Mouse (Mus musculus) midbrain, embryonic 11.5 days (tissue): Measurements from ENCODE around the gene Fkbp5. TPM values are rescaled to one million over a fixed set of nuclear protein-coding genes. Genes with fewer than 3 reads are reported as not detected.

Experiments used
- ATAC-seq: fragments of 200-750 bp; cut with Nextera tagmentation; 2 replicates; pipeline ENCODE4 v1.8.0; 2017; ENCODE audit warnings: moderate TSS enrichment, moderate library complexity; ENCODE audit not compliant: low FRiP score
- DNase-seq: peaks from one replicate; pipeline ENCODE4 v3.0.0; 2015; ENCODE audit warnings: low spot score; ENCODE audit errors: missing footprints
- H3K27ac ChIP-seq: fragments of 300-500 bp; sonication (generic); 2 replicates; pipeline ENCODE4 v1.5.1; 2014; ENCODE audit warnings: low read depth, low read length
- H3K27me3 ChIP-seq: fragments of 300-500 bp; sonication (generic); 2 replicates; pipeline ENCODE4 v1.6.1; 2014; ENCODE audit warnings: mild to moderate bottlenecking, low read length, moderate library complexity, mixed read lengths; ENCODE audit not compliant: control insufficient read depth, insufficient read depth
- H3K36me3 ChIP-seq: fragments of 300-500 bp; sonication (generic); 2 replicates; pipeline ENCODE4 v1.6.1; 2014; ENCODE audit warnings: mild to moderate bottlenecking, low read length, moderate library complexity, mixed read lengths; ENCODE audit not compliant: control insufficient read depth, insufficient read depth
- H3K4me1 ChIP-seq: fragments of 300-500 bp; sonication (generic); 2 replicates; pipeline ENCODE4 v1.6.1; 2014; ENCODE audit warnings: low read length; ENCODE audit not compliant: control insufficient read depth, insufficient read depth
- H3K4me2 ChIP-seq: fragments of 300-500 bp; sonication (generic); 2 replicates; pipeline ENCODE4 v1.6.1; 2014; ENCODE audit warnings: mild to moderate bottlenecking, moderate library complexity
- H3K4me3 ChIP-seq: fragments of 300-500 bp; sonication (generic); 2 replicates; pipeline ENCODE4 v1.5.1; 2014; ENCODE audit warnings: low read depth, low read length
- H3K9ac ChIP-seq: fragments of 300-500 bp; sonication (generic); 2 replicates; pipeline ENCODE4 v1.6.1; 2014; ENCODE audit warnings: low read length
- H3K9me3 ChIP-seq: fragments of 300-500 bp; sonication (generic); 2 replicates; pipeline ENCODE4 v1.6.1; 2016; ENCODE audit warnings: low read length; ENCODE audit not compliant: control insufficient read depth
- WGBS: fragments of 180-500 bp; shearing (Covaris S2); extraction: QIAGEN DNeasy Blood & Tissue Kit; methylation state at CpG from one replicate; pipeline ENCODE4 v1.1.7; 2014; 5-methylcytosine and 5-hydroxymethylcytosine counted together
- polyA plus RNA-seq: library from polyadenylated mRNA; unstranded; fragments of >200 nt; fragmentation: Nextera tagmentation; extraction: Ambion mirVana; gene quantifications from 2 replicates; pipeline ENCODE4 v1.2.1, GENCODE M21; 2014

Fkbp5 gene
- polyA plus RNA-seq, 1 experiment from 2014 or later: 10.9 TPM

- no peak for DNase-seq
- Histone ChIP-seq H3K9ac (no peak overlapping the region), H3K36me3 (no peaks in the 10 kb centered on the region), H3K4me2 (no peak overlapping the region), H3K9me3 (no peaks in the 10 kb centered on the region), H3K27me3 (peaks cover 8% of the 10 kb centered on the region), H3K4me3 (no peak overlapping the region), H3K4me1 (no peaks in the 10 kb centered on the region), H3K27ac (no peak overlapping the region)
- ATAC-seq: no peak
- 50% methylated on average over 12 of the region's 12 CpGs for WGBS
These were observed 10.1 kb upstream of the Fkbp5 start for GRCm38 (mm10) chr17:28527184-28528042.

GRCm38 (mm10) chr17:28524831-28525430 is 7.6 kb upstream of the Fkbp5 start:
- H3K9me3 ChIP-seq: no peaks in the 10 kb centered on the region
- no peak overlapping the region for H3K4me2 ChIP-seq
- 75% methylated on average over 4 of the region's 4 CpGs for WGBS
- ATAC-seq (no peak), DNase-seq (no peak)
- no peak overlapping the region for H3K27ac ChIP-seq
- peaks cover 15% of the 10 kb centered on the region for H3K27me3 ChIP-seq
- H3K4me3 ChIP-seq: no peak overlapping the region
- peaks cover 4% of the 10 kb centered on the region; the same call in 1 of the 2 replicates for H3K4me1 ChIP-seq
- H3K36me3 ChIP-seq: no peaks in the 10 kb centered on the region
- no peak overlapping the region for H3K9ac ChIP-seq

DNA sequence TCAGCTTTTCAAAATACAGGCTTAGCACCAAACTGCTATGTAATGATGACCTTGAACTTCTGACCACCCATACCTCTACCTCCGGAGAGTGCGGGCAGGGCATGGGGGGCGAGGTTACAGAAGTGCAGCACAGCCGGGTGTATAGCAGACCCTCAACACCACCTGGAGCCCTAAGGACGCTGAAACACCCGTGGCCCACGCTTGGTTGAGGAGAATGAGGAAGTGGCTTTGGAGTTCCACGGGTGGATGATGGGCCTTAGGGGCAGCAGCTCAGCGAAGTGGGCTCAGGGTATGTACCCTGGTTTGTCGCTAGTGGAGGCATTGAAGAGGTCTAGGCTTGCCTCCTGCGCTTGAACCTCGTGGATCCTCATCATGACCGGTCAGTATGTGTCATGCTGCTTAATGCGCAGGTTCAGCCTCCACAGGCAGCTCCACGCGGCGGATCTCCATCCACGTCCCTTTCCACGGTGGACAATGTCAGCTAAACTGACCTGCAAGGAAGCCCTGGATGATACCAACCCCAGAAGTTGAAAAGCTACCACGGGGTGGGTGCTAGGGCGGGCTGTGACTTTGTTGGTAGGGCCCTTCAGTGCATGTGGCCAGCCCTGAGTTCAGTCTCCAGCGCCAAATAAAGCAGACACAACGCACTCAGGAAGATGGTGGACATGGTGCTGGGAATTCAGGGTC is 6.8 kb upstream of the Fkbp5 start:
- Histone ChIP-seq H3K9ac (no peak overlapping the region), H3K36me3 (no peaks in the 10 kb centered on the region), H3K4me2 (no peak overlapping the region), H3K4me1 (peaks cover 4% of the 10 kb centered on the region; the same call in 1 of the 2 replicates), H3K27me3 (peaks cover 16% of the 10 kb centered on the region), H3K9me3 (no peaks in the 10 kb centered on the region), H3K27ac (no peak overlapping the region), H3K4me3 (no peak overlapping the region)
- DNase-seq (no peak), ATAC-seq (no peak)
- WGBS: 89% methylated on average over 23 of the region's 23 CpGs

DNA sequence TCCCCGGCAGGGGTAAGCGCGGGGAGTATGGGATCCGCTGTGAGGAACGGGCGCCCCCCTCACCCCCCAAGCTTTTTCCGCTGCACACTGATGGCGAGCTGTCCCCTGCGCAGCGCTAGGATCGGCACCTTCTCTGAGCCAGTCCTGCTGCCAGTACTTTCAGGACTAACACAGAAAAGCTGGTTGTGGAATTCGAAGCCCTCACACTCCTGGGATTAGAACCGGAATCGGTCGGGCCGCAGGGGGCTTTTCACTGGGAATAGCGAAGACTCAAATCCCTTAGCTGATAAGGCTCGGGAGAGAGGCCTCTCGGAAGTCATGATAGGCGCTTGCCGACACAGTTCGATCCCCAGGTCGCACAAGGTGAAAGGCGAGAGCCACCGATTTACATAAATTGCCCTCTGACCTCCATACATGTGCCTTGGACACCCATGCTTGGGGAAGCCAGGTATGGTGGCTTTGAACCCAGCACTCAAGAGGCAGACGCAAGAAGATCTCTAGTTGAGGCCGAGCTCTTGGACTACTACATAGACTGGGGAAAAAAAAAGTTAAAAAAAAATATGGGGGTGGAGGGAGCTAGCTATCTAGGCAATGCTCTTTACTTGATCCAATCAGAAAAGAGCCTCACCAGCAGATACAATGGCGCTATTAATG is 6.2 kb upstream of the Fkbp5 start:
- H3K4me2 ChIP-seq: peak overlapping the region; percentile 99
- peaks cover 23% of the 10 kb centered on the region for H3K27me3 ChIP-seq
- peak overlapping the region; percentile 72 for H3K9ac ChIP-seq
- H3K36me3 ChIP-seq: no peaks in the 10 kb centered on the region
- H3K9me3 ChIP-seq: no peaks in the 10 kb centered on the region
- peak overlapping the region; percentile 68 for H3K4me3 ChIP-seq
- ATAC-seq (0 out of 2 replicates have a peak, but pooled peaks have one; percentile 7), DNase-seq (no peak)
- H3K27ac ChIP-seq: no peak overlapping the region
- 7% methylated on average over 26 of the region's 28 CpGs for WGBS
- peaks cover 6% of the 10 kb centered on the region; the same call in 1 of the 2 replicates for H3K4me1 ChIP-seq

GRCm38 (mm10) chr17:28522623-28523354 is 5.5 kb upstream of the Fkbp5 start:
- ATAC-seq (peak; percentile 75), DNase-seq (peak; percentile 97)
- Histone ChIP-seq H3K9ac (peak overlapping the region; percentile 72), H3K27me3 (peaks cover 26% of the 10 kb centered on the region), H3K9me3 (no peaks in the 10 kb centered on the region), H3K27ac (peak overlapping the region; percentile 59), H3K4me2 (peak overlapping the region; percentile 99), H3K4me1 (peaks cover 13% of the 10 kb centered on the region), H3K4me3 (peak overlapping the region; percentile 68), H3K36me3 (no peaks in the 10 kb centered on the region)
- WGBS: under 1% methylated on average over 49 of the region's 66 CpGs

DNA sequence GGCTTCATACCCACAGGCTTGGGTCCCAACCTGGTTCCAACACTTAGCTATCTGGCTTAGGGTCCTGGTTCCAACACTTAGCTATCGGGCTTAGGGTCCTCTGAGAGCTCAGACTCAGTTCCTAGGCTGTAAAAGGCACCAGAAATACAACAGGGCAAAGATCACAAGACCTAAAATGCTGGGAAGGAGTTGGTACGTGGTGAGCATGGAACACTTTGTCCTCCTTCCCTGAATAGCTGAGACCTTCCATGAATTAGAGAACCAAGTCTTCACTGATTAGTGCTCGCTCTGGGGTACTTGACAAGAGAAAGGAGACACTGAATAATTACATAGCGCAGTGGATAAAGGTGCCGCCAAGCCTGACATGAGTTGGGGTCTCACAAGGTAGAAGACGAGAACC is 4.6 kb upstream of the Fkbp5 start:
- no peak overlapping the region for H3K27ac ChIP-seq
- H3K9me3 ChIP-seq: no peaks in the 10 kb centered on the region
- 46% methylated on average over 6 of the region's 6 CpGs for WGBS
- no peak overlapping the region for H3K9ac ChIP-seq
- peaks cover 18% of the 10 kb centered on the region for H3K4me1 ChIP-seq
- no peaks in the 10 kb centered on the region for H3K36me3 ChIP-seq
- ATAC-seq (no peak), DNase-seq (no peak)
- no peak overlapping the region for H3K4me2 ChIP-seq
- no peak overlapping the region for H3K4me3 ChIP-seq
- peaks cover 33% of the 10 kb centered on the region for H3K27me3 ChIP-seq

- peaks cover 18% of the 10 kb centered on the region for H3K4me1 ChIP-seq
- no peak overlapping the region for H3K4me2 ChIP-seq
- no peak overlapping the region for H3K27ac ChIP-seq
- WGBS: 59% methylated on average over 5 of the region's 5 CpGs
- no peaks in the 10 kb centered on the region for H3K36me3 ChIP-seq
- DNase-seq (no peak), ATAC-seq (no peak)
- H3K9ac ChIP-seq: no peak overlapping the region
- no peaks in the 10 kb centered on the region for H3K9me3 ChIP-seq
- H3K27me3 ChIP-seq: peaks cover 34% of the 10 kb centered on the region
- no peak overlapping the region for H3K4me3 ChIP-seq
These were observed 3.9 kb upstream of the Fkbp5 start for GRCm38 (mm10) chr17:28521071-28521726.

- H3K27me3 ChIP-seq: peaks cover 34% of the 10 kb centered on the region
- no peaks in the 10 kb centered on the region for H3K9me3 ChIP-seq
- ATAC-seq (no peak), DNase-seq (no peak)
- no peak overlapping the region for H3K4me2 ChIP-seq
- peaks cover 18% of the 10 kb centered on the region for H3K4me1 ChIP-seq
- H3K4me3 ChIP-seq: no peak overlapping the region
- H3K36me3 ChIP-seq: no peaks in the 10 kb centered on the region
- H3K27ac ChIP-seq: no peak overlapping the region
- WGBS: 82% methylated on average over 4 of the region's 4 CpGs
- no peak overlapping the region for H3K9ac ChIP-seq
These were observed 3.2 kb upstream of the Fkbp5 start for GRCm38 (mm10) chr17:28520561-28520960.
